Mouse (Mus musculus): ENCODE data around the gene Lrrc27. TPM values are rescaled to one million over a fixed set of nuclear protein-coding genes. Genes with fewer than 3 reads are reported as not detected.

Lrrc27 gene
- polyA plus RNA-seq, 2 experiments from 2014 or later, result 1.2 to 1.8 TPM

DNA sequence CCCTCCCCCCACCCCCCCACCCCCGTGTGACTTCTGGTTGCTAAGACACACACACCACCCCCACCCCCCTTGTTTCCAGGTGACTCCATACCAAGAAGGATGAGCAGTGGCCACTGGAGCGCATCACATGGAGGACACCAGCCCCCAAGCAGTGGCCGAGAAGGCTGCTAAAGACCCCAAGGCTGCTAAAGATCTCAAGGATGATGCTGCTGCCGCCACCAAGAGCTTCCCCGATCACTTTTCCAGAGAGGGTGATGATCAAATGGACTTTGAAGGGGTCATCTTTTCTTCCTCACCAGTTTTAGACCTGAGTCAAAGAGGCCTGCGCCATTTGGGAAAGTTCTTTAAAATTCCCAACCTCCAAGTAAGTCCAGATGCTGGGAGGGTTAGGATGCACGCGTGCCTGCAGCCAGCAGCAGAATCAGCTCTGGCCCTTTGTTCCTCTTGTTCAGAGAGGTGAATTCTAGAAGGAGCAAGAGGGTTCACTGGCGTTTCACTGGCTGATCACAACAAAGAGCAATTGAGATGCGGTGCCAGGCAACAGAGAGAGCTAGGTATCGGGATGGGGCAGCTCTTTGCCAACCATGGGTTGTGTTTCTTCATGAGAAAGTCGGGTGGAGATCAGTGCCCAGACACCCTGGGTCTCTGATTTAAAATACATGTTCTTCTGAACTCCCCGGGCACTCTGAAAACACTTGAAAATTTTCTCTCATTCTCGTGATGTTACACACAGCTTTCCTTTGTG lies 2.0 kb downstream of the Lrrc27 start:
- no peak for ATAC-seq

GRCm38 (mm10) chr7:139215516-139215915 lies 2.7 kb downstream of the Lrrc27 start:
- no peak for ATAC-seq

DNA sequence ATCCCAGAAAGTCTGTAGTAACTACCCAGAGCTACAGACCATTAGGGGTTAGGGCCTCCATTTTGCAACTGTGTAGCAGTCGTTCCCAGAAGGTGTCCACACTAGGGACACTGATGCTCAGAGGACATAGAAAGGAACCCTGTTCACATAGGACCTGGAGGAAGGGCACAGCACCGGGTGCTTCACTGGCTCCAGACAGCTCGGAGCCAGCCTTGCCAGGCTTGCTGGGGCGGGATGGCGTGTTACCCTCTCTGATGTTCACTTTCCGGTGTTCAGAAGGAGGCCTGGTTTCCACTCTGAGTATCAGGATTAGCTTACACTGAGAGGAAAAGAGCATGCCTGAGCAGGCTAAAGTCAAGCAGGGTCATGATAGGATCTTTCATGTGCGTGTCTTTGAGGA lies 3.2 kb downstream of the Lrrc27 start:
- ATAC-seq, result no peak

DNA sequence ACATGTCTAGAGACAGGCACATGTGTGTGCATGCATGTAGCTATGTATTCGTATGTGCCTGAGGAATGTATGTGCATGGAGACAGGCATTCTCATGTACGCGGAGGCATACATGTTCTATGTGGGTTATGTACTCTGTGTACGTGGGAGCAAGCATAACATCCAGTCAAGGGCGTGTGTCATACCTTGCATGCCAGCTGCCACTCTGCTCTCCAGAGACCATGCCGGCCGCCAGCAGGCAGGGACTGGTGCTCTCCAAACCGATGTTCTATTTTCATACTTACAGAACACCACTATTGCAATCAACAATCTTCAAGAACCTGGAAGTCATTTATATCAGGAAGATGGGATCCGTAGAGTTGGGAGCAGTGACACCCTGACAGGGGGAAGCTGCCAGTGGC lies 3.7 kb downstream of the Lrrc27 start:
- ATAC-seq, result no peak

- no peak for ATAC-seq
Measured at GRCm38 (mm10) chr7:139217046-139217445, 4.3 kb downstream of the Lrrc27 start.

DNA sequence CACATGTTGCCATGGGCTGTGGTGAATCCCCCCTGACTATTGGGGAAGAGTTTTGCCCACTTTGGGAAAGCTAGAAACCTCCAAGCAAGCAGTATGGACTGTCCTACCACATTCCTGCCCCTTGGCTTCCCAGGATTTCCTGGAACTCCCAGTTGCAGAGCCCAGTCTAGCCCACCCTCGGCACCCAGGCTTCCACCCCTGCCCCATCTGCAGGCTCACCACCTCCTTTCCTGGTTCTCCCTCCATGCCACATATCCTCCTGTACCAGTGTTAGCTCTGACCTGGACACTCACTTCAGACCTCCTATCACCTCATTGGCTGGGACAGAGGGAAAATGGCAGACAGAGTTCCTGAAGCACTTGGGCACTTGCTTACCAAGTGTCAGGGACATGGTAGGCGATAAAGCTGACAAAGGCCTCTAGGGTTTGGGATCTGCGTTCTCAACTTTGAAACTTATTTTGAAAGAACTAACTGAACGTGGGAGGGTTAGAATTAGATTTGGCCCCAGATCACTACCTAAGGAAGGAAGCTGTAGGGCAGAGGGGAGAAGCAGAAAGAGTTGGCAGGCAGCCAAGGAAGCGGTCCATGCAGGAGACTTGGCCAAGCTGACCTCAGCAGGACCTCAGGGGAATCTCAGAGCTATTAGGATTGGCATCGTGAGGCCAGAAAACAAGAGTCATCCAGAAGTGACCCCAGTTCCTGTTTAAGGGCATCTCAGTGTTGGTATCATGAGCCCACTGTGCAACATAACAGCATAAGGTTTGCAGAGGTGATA lies 6.0 kb downstream of the Lrrc27 start:
- no peak for ATAC-seq

DNA sequence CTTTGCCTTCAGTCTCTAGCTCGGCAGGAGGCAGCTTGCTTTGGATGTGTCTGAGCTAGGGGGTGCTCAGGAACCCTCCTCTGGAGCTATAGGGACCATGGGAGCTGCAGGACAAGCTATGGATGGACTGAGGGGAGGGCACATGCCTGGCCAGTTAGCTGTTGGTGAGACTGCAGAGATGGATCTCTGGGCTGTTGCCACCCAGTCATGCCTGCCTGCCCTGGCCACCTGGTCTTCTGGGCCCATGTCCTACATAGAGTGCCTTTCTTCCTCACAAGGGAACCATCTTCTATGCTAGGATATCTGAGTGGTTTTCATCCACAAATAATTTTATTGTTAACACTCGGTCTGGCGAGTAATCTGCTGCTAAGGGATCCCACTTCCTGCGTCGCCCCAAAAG lies 6.7 kb downstream of the Lrrc27 start:
- ATAC-seq, result no peak

DNA sequence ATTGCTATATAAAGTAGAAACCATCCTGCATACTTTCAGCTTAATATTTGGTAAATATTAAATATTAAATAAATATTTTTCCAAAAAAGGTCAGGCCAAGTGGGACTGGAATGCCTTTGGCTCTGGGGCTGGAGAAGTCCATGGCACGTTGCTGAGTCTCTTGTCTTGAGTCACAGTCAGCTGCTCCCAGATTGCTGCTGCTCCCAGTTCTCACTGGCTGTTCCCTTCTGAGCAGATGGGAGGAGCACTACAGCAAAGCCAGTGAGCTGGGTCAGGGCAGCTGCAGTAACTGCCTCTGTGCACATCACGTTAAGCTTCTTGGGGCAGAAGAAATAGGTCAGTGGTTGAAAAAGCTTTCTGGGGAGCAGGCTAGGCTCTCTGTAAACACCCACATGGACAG lies 7.5 kb downstream of the Lrrc27 start:
- ATAC-seq, result no peak

- no peak for ATAC-seq
Measured at GRCm38 (mm10) chr7:139221072-139221471, 8.3 kb downstream of the Lrrc27 start.

GRCm38 (mm10) chr7:139221856-139222255 lies 9.1 kb downstream of the Lrrc27 start:
- no peak for ATAC-seq

DNA sequence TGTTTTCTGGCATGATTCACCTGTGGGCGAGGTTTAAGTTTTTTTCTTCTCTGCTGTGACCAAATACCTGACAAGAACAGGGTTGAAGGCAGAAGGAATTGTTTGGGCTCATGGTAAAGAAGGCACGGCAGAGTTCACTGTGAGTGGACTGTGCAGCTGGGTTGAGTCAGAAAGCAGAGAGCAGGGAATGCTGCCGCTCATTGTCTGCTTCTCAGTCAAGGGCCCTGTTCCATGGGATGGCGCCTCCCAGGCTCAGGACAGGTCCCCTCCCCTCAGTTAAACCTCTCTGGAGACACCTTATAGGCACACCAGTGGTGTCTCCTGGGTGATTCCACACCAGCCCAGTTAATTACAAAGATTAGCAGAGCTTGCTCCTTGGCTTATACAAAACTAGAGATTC lies 9.6 kb downstream of the Lrrc27 start:
- ATAC-seq, result no peak

GRCm38 (mm10) chr7:139224070-139224469 lies 11.3 kb downstream of the Lrrc27 start:
- ATAC-seq, result no peak

- peak; percentile 94 for ATAC-seq
Measured at GRCm38 (mm10) chr7:139224725-139225124, 11.9 kb downstream of the Lrrc27 start.

GRCm38 (mm10) chr7:139226416-139226815 lies 13.6 kb downstream of the Lrrc27 start:
- ATAC-seq, result no peak

DNA sequence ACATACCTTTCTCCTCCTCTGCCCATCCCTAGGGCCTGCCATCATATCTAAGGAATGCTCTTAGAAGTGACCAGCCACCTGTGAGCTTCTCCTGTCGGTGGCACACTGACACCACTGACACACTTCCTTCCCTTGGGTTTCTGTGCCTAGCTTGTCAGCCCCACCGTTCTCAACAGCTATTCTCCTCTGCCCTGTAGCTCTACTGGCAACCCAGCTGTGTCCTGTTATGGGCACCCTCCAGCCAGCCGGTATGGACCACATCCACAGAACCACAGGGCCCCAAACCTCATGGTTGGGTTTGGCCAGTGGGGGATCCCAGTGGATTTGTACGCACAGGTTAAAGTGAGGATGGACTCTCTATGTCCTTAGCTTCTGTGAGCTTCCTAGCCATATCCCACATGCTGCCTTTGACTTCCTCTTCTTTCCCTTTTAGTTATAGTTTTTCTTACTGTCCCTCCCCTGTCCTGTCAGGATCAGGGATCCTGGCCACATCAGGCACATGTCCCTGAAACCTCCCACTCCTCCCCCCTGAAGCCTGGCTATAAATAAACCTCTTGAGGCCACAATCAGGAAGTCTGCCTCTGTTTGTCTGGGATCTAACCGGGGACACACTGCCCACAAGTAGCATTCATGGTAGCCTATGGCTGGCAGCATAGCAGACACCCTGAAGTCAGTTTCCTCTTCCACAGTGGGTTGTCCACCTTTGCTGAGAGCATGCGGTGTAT lies 15.8 kb downstream of the Lrrc27 start:
- ATAC-seq, result no peak

DNA sequence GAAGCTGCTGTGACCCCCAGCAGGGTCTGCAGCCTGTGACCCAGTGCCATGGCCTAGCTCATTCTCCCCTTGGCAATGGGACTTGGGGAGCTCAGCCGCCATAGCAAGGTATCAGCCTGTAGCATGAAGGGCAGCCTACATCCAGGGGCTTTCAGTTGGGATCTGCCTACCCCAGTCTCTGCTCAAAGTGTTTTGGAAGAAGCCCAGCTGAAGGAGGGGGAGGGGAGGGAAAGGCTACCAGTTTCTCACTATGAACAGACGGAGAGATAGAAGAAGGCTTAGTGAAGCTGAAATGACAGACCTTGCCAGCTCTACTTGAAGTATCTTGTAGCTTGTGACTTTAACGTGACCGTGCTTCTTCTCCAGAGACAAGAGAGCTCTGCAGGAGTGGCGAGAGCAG lies 17.0 kb downstream of the Lrrc27 start:
- ATAC-seq, result no peak

GRCm38 (mm10) chr7:139230241-139230640 lies 17.5 kb downstream of the Lrrc27 start:
- no peak for ATAC-seq

DNA sequence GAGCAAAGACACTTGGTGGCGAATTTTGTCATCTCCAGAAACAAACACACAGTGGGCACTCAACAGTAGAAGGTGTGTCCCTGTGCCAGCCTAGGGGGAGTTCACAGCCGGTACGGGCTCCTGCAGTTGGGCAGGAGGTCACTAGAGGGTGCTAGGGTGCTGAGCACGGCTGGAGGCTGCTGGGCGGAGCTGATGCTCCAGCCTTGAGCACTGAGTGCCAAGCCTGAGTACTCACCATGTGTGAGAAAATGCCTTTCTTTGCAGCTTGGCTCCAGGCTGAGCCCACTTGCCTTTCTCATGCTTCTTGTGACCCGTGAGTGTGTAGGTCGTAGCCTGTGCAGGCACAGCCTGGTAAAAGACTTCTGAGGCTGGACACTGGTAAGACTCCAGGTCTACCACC lies 20.9 kb downstream of the Lrrc27 start:
- peak; percentile 98 for ATAC-seq

- ATAC-seq, result no peak
Measured at GRCm38 (mm10) chr7:139234426-139235188, 21.8 kb downstream of the Lrrc27 start.

DNA sequence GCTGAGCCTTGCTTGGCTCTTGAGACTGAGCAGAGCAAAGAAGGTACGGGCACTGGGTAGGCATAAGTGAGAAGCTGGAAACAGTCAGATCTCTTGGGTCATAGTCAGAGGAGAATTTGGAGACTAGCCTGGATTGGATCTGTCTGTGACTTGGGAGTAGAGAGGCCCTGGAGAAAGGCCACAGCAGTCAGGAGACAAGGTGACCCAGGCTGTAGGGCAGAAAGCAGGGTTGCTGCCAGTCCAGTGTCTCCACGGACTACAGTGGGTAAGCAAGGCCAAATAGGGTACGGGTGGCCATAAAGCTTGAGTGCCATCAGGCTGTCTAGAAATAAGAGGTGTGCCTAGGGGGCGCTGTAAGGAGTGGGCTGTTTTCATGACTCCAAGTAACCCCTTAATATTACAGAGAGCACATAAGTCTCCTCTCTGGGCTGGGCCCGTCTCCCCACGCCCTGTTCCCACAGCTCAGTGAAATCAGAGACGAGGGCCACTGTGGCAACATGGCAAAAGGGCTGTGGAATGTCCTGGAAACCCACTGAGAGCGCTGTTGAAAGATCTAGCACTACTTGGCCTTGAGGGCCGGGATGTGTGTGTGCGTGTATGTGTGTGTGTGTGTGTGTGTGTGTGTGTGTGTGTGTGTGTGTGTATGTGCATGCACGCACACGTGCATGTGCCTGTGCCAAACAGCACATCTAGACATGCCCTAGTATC lies 23.0 kb downstream of the Lrrc27 start:
- no peak for ATAC-seq

DNA sequence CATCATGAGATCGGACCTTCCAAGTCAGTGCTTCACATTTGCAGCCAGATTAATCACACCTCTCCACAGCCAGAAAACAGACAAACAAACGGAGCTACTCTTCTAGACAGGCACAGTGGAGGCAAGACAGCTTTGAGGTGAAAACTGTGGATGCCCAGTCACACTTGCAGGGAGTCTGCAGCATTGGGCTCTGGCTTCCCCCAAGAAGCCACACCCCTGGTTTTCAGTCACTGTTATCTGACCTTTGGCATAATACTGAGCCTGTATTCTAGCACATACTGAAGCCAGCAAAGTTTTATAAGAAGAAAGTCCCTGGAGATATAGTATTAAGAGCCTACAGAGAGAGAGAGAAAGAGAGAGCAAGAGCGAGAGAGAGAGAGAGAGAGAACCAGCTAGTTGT lies 26.6 kb downstream of the Lrrc27 start:
- no peak for ATAC-seq

DNA sequence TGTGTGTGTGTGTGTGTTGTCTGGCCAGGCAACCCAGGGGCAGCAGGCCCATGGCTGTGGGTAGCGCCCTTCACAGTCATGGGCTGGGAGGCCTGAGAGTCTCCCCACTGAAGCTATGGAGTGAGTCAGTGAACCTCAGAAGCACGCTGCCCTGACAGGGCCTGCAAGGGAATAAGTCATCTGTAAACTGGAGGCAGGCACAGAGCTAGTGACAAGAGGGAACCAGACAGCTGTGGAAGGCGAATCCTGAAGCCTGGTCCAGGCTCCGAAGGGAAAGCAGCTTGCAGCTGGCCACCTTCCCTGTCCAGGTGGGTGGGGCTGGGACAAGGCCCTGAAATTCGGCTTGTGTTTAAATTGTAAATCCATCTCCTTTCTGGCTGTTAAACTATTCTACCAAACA lies 33.3 kb downstream of the Lrrc27 start:
- no peak for ATAC-seq

All from activated CD4-positive, CD25-positive, alpha-beta regulatory T cell, adult 4 months (primary cell).